Mouse (Mus musculus): ENCODE data around the gene Ednra. TPM values are rescaled to one million over a fixed set of nuclear protein-coding genes. Genes with fewer than 3 reads are reported as not detected.

The Ednra gene
- polyA plus RNA-seq, 1 experiment, result 12.5 TPM

GRCm38 (mm10) chr8:77683356-77684106, 40.7 kb downstream of the Ednra start:
- TF ChIP-seq POLR2A (IDR thresholded peaks at IDR 0.05; ENCODE audit: borderline replicate concordance, extremely low read depth, insufficient read depth, insufficient read length, poor library complexity, severe bottlenecking), result no peak
- TF ChIP-seq CTCF (IDR thresholded peaks at IDR 0.05; ENCODE audit: borderline replicate concordance, extremely low read depth, insufficient read depth, insufficient read length), result no peak
- DNase-seq (ENCODE audit: low read depth), result no peak

GRCm38 (mm10) chr8:77682008-77682934, 42.0 kb downstream of the Ednra start:
- DNase-seq (ENCODE audit: low read depth), result peak; percentile 38
- TF ChIP-seq POLR2A (IDR thresholded peaks at IDR 0.05; ENCODE audit: borderline replicate concordance, extremely low read depth, insufficient read depth, insufficient read length, poor library complexity, severe bottlenecking) (no peak), CTCF (IDR thresholded peaks at IDR 0.05; ENCODE audit: borderline replicate concordance, extremely low read depth, insufficient read depth, insufficient read length) (no peak)

DNA sequence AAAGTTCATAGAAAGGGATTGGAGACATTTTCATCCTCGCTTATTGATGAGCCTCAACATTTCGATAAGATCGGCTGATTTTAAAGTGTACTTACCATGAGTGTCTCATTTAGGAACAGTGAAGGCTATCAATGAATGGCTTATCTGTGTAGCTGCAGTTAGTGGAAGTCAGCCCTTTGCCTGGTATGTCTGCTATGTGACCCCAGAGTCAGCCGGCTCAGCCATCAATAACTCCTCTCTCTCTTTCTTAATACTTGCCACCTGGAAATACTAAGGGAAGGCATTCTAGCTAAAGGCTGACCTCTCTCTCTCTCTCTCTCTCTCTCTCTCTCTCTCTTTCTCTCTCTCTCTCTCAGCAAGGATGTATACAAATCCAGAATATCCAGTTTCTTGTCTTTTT, 52.2 kb downstream of the Ednra start:
- no peak for TF ChIP-seq POLR2A (IDR thresholded peaks at IDR 0.05; ENCODE audit: borderline replicate concordance, extremely low read depth, insufficient read depth, insufficient read length, poor library complexity, severe bottlenecking)
- no peak for TF ChIP-seq CTCF (IDR thresholded peaks at IDR 0.05; ENCODE audit: borderline replicate concordance, extremely low read depth, insufficient read depth, insufficient read length)
- no peak for DNase-seq (ENCODE audit: low read depth)

DNA sequence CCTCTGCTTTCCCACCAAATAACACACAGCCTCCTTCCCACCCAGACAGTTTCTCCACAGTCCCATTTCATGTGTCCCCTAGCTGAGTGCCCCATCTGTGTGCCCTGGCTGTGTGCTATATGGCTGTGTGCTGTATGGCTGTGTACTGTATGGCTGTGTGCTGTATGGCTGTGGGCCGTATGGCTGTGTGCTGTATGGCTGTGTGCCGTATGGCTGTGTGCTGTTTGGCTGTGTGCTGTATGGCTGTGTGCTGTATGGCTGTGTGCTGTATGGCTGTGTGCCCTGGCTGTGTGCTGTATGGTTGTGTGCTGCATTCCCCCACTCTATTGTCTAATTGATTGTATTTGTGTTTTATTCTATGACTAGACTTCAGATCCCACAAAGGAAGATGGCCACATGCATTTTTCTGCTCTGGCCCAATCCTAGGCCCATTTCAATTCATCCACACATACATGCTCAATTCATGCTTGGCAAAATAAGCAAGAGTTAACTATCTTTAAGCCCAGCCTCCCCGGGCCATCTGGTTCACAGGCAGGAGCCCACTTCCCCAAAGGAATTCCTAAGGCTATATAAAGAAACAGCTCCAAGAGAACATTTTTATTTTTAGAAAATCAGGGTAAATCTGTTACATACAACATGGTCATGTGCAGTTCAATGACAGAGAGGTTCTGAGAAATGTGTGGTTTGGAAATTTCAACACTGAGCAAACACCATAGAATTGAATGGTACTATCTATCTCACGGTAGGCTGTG, 53.5 kb downstream of the Ednra start:
- TF ChIP-seq POLR2A (IDR thresholded peaks at IDR 0.05; ENCODE audit: borderline replicate concordance, extremely low read depth, insufficient read depth, insufficient read length, poor library complexity, severe bottlenecking) (no peak), CTCF (IDR thresholded peaks at IDR 0.05; ENCODE audit: borderline replicate concordance, extremely low read depth, insufficient read depth, insufficient read length) (no peak)
- peak; percentile 12 for DNase-seq (ENCODE audit: low read depth)

DNA sequence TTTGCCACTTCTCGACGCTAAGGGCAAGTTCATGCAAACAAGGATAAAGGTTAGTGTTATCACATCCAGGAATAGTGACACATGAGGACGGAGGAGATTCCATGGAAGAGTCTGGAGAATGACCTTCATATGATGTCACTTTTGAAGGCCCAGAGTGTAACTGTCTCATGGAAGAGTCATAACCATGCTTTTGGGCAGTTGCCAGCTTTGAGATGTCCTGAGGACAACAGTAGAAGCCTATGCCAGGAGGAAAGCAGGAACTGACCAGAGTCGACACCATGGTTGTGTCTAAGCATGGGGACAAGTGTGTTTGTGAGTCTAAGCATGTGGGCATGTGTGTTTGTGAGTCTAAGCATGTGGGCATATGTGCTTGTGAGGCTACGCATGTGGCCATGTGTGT, 56.3 kb downstream of the Ednra start:
- no peak for TF ChIP-seq CTCF (IDR thresholded peaks at IDR 0.05; ENCODE audit: borderline replicate concordance, extremely low read depth, insufficient read depth, insufficient read length)
- no peak for TF ChIP-seq POLR2A (IDR thresholded peaks at IDR 0.05; ENCODE audit: borderline replicate concordance, extremely low read depth, insufficient read depth, insufficient read length, poor library complexity, severe bottlenecking)
- DNase-seq (ENCODE audit: low read depth), result no peak

GRCm38 (mm10) chr8:77664901-77665300, 59.4 kb downstream of the Ednra start:
- DNase-seq (ENCODE audit: low read depth), result no peak
- no peak for TF ChIP-seq POLR2A (IDR thresholded peaks at IDR 0.05; ENCODE audit: borderline replicate concordance, extremely low read depth, insufficient read depth, insufficient read length, poor library complexity, severe bottlenecking)
- no peak for TF ChIP-seq CTCF (IDR thresholded peaks at IDR 0.05; ENCODE audit: borderline replicate concordance, extremely low read depth, insufficient read depth, insufficient read length)

GRCm38 (mm10) chr8:77659534-77660080, 64.7 kb downstream of the Ednra start:
- TF ChIP-seq CTCF (IDR thresholded peaks at IDR 0.05; ENCODE audit: borderline replicate concordance, extremely low read depth, insufficient read depth, insufficient read length) (no peak), POLR2A (IDR thresholded peaks at IDR 0.05; ENCODE audit: borderline replicate concordance, extremely low read depth, insufficient read depth, insufficient read length, poor library complexity, severe bottlenecking) (no peak)
- DNase-seq (ENCODE audit: low read depth), result no peak

DNA sequence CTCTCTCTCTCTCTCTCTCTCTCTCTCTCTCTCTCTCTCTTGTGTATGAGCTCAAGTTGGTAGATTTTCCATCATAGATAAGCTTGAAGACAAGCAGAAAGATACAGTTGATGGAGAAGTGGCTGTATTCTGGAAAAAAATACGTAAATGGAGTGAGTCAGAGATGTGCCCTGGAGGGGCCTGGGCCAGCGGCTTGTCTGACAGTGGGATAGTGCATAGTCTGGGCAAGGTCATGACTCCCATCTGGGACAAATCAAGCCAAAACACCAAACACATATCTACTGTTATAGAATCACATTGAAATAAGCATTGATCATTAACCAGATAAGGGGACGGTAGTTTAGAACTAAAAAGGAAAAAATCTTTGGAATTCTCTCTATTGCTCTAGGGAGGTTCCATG, 65.9 kb downstream of the Ednra start:
- TF ChIP-seq POLR2A (IDR thresholded peaks at IDR 0.05; ENCODE audit: borderline replicate concordance, extremely low read depth, insufficient read depth, insufficient read length, poor library complexity, severe bottlenecking), result no peak
- TF ChIP-seq CTCF (IDR thresholded peaks at IDR 0.05; ENCODE audit: borderline replicate concordance, extremely low read depth, insufficient read depth, insufficient read length), result no peak
- no peak for DNase-seq (ENCODE audit: low read depth)

GRCm38 (mm10) chr8:77650646-77651190, 73.5 kb downstream of the Ednra start:
- DNase-seq (ENCODE audit: low read depth), result no peak
- no peak for TF ChIP-seq CTCF (IDR thresholded peaks at IDR 0.05; ENCODE audit: borderline replicate concordance, extremely low read depth, insufficient read depth, insufficient read length)
- no peak for TF ChIP-seq POLR2A (IDR thresholded peaks at IDR 0.05; ENCODE audit: borderline replicate concordance, extremely low read depth, insufficient read depth, insufficient read length, poor library complexity, severe bottlenecking)

GRCm38 (mm10) chr8:77640093-77640839, 84.0 kb downstream of the Ednra start:
- no peak for TF ChIP-seq CTCF (IDR thresholded peaks at IDR 0.05; ENCODE audit: borderline replicate concordance, extremely low read depth, insufficient read depth, insufficient read length)
- TF ChIP-seq POLR2A (IDR thresholded peaks at IDR 0.05; ENCODE audit: borderline replicate concordance, extremely low read depth, insufficient read depth, insufficient read length, poor library complexity, severe bottlenecking), result no peak
- peak; percentile 23 for DNase-seq (ENCODE audit: low read depth)
